In the genomic region with DNA sequence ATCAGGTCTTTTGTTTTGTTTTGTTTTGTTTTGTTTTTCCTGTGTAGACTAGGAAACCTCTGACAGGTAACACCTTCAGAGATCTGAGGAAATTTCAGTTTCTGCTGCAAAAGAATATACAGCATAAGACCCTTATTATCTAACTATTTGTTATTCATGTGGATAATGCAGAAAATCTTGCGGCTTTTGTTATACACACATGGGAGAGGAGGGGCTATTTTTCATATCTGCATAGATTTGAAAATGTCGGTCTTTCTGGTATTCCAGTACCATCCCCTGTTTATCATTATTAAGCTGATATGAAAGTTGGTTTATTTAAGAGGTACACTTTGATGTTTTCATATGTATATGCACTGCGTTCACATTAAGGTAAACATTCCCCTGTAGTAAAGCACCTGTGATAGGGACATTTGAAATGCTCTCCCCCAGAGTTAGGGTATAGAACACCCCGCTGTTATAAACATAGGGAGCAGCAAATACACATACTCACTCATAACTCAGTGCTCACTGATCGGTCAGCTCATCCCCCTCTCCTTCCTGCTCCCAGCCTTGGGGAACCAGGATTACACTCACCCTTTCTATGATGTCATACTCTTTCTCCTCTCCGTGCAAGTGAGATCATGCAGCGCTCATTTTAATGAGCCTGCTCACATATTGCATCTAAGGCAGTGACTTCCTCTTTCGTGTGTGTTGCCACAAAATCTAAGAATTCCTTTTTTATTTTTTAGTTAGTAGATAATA, we compare ENCODE assay signal across 20 mouse cellular contexts.
DNase-seq lines count a peak whose midpoint lies in the region; ATAC-seq and TF ChIP-seq lines count a peak whose summit lies in the region.
"Had no signal": no experiment of that assay in that cellular context is flagged by ENCODE, and none has a peak within 500 bp of the region (broad histone marks: within the 10 kb centered on the region; RNA-seq: fewer than 3 reads in every experiment).

No protein-coding gene starts in this region.

- H3K4me2 ChIP-seq in forebrain, embryonic 11.5 days (ENCODE audit: low read depth, low read length, severe bottlenecking), result no peak overlapping the region
- H3K4me2 ChIP-seq in forebrain, postnatal 0 days (ENCODE audit: low read depth), result no peak overlapping the region
- no peak overlapping the region for H3K4me2 ChIP-seq in hindbrain, embryonic 14.5 days (replicated peaks)
- H3K4me2 ChIP-seq in hindbrain, embryonic 12.5 days (replicated peaks), result no peak overlapping the region
- no peak overlapping the region for H3K4me2 ChIP-seq in midbrain, embryonic 16.5 days (ENCODE audit: low read length)
- H3K4me2 ChIP-seq: embryonic facial prominence, embryonic 12.5 days; heart, embryonic 13.5 days had no signal

- no peak overlapping the region for H3K27ac ChIP-seq in forebrain, embryonic 11.5 days (ENCODE audit: low read depth, low read length)
- H3K27ac ChIP-seq in forebrain, postnatal 0 days (ENCODE audit: low read depth, low read length), result no peak overlapping the region
- H3K27ac ChIP-seq in hindbrain, embryonic 14.5 days, result 0 out of 2 replicates have a peak overlapping the region, but pooled peaks have one; percentile 20
- H3K27ac ChIP-seq in hindbrain, embryonic 12.5 days, result no peak overlapping the region
- no peak overlapping the region for H3K27ac ChIP-seq in MEL (ENCODE audit: control insufficient read depth, low read depth, low read length)
- H3K27ac ChIP-seq in midbrain, embryonic 16.5 days (ENCODE audit: low read length), result no peak overlapping the region
- H3K27ac ChIP-seq: embryonic facial prominence, embryonic 12.5 days; heart, embryonic 13.5 days; hindbrain, postnatal 0 days had no signal

- no peak for TF ChIP-seq RAD21 in MEL (IDR thresholded peaks at IDR 0.05; ENCODE audit: low read depth, low read length)

- TF ChIP-seq POLR2A in MEL (IDR thresholded peaks at IDR 0.05; ENCODE audit: control insufficient read depth in 1 of 2, insufficient read depth in 1 of 2, low read depth in 1 of 2, low read length in 2 of 2, poor library complexity in 1 of 2), result no peak

- no peaks in the 10 kb centered on the region for H3K79me2 ChIP-seq in MEL (ENCODE audit: control insufficient read depth, insufficient read depth, low read length, poor library complexity)

- H3K4me1 ChIP-seq in forebrain, embryonic 11.5 days (replicated peaks; ENCODE audit: control insufficient read depth, insufficient read depth, low read length), result no peaks in the 10 kb centered on the region
- no peaks in the 10 kb centered on the region for H3K4me1 ChIP-seq in forebrain, postnatal 0 days (ENCODE audit: insufficient read depth)
- H3K4me1 ChIP-seq in hindbrain, embryonic 14.5 days (replicated peaks; ENCODE audit: control insufficient read depth, insufficient read depth, low read length), result no peaks in the 10 kb centered on the region
- no peaks in the 10 kb centered on the region for H3K4me1 ChIP-seq in hindbrain, embryonic 12.5 days
- H3K4me1 ChIP-seq in MEL (ENCODE audit: control insufficient read depth in 1 of 2, insufficient read depth in 2 of 2, low read length in 2 of 2), result no peaks in the 10 kb centered on the region
- H3K4me1 ChIP-seq in midbrain, embryonic 16.5 days (ENCODE audit: control insufficient read depth, insufficient read depth, low read length), result no peaks in the 10 kb centered on the region
- H3K4me1 ChIP-seq: embryonic facial prominence, embryonic 12.5 days; heart, embryonic 13.5 days had no signal

- ATAC-seq in forebrain, embryonic 11.5 days (replicated peaks; ENCODE audit: low FRiP score), result peak; percentile 36; the same call in 1 of the 2 replicates
- ATAC-seq in forebrain, postnatal 0 days, result no peak
- ATAC-seq in hindbrain, embryonic 14.5 days (ENCODE audit: low FRiP score), result no peak
- no peak for ATAC-seq in hindbrain, embryonic 12.5 days (ENCODE audit: low FRiP score)
- peak; percentile 59 for ATAC-seq in midbrain, embryonic 16.5 days
- ATAC-seq: CD4-positive, CD25-positive, alpha-beta regulatory T cell, adult 4 months; hindbrain, postnatal 0 days had no signal

- 91% methylated on average over 8 of the region's 8 CpGs for WGBS in forebrain, embryonic 11.5 days
- WGBS in forebrain, postnatal 0 days, result 69% methylated on average over 8 of the region's 8 CpGs
- WGBS in hindbrain, embryonic 14.5 days, result 84% methylated on average over 8 of the region's 8 CpGs
- WGBS in hindbrain, embryonic 12.5 days, result 91% methylated on average over 8 of the region's 8 CpGs
- 70% methylated on average over 8 of the region's 8 CpGs for WGBS in midbrain, embryonic 16.5 days

- no peak for DNase-seq in forebrain, embryonic 11.5 days (ENCODE audit: low spot score)
- DNase-seq in forebrain, postnatal 0 days, result no peak
- no peak for DNase-seq in hindbrain, embryonic 14.5 days (ENCODE audit: low spot score)
- DNase-seq in MEL (ENCODE audit: low read depth, low spot score), result peak; percentile 7
- DNase-seq in spleen, adult 18-20 months, result no peak
- DNase-seq: adrenal gland, postnatal 10 days; B cell, adult 2 months; cerebellum, adult 11-12 months; cerebellum, adult 9-10 months; cerebellum, postnatal 25 days; gastrocnemius, postnatal 36 days; heart, adult 11 months; heart, postnatal 36 days had no signal

- no peak overlapping the region for H3K9ac ChIP-seq in forebrain, embryonic 11.5 days (ENCODE audit: low read length)
- no peak overlapping the region for H3K9ac ChIP-seq in forebrain, postnatal 0 days
- no peak overlapping the region for H3K9ac ChIP-seq in hindbrain, embryonic 14.5 days
- H3K9ac ChIP-seq in hindbrain, embryonic 12.5 days, result no peak overlapping the region
- no peak overlapping the region for H3K9ac ChIP-seq in MEL (ENCODE audit: control insufficient read depth, low read depth, low read length, poor library complexity, severe bottlenecking)
- no peak overlapping the region for H3K9ac ChIP-seq in midbrain, embryonic 16.5 days (ENCODE audit: low read depth, low read length)
- H3K9ac ChIP-seq: embryonic facial prominence, embryonic 12.5 days; heart, embryonic 13.5 days had no signal

- no peaks in the 10 kb centered on the region; the same call in 1 of the 2 replicates for H3K36me3 ChIP-seq in forebrain, embryonic 11.5 days (ENCODE audit: control insufficient read depth, insufficient read depth, low read length)
- peaks cover 20% of the 10 kb centered on the region for H3K36me3 ChIP-seq in forebrain, postnatal 0 days (ENCODE audit: insufficient read depth)
- H3K36me3 ChIP-seq in hindbrain, embryonic 14.5 days (replicated peaks; ENCODE audit: control insufficient read depth, insufficient read depth), result peaks cover 21% of the 10 kb centered on the region
- H3K36me3 ChIP-seq in hindbrain, embryonic 12.5 days, result peaks cover 7% of the 10 kb centered on the region; the same call in 1 of the 2 replicates
- H3K36me3 ChIP-seq in MEL (ENCODE audit: control insufficient read depth in 1 of 2, insufficient read depth in 2 of 2, low read length in 2 of 2), result peaks cover 0 to 2% of the 10 kb centered on the region in 2 experiments; a peak in 1 of 4 replicates
- H3K36me3 ChIP-seq in midbrain, embryonic 16.5 days (ENCODE audit: control insufficient read depth, insufficient read depth, low read length), result peaks cover 10% of the 10 kb centered on the region
- H3K36me3 ChIP-seq: G1E had no signal

- H3K9me3 ChIP-seq in forebrain, embryonic 11.5 days (ENCODE audit: control insufficient read depth, low read length), result no peaks in the 10 kb centered on the region
- no peaks in the 10 kb centered on the region for H3K9me3 ChIP-seq in forebrain, postnatal 0 days (ENCODE audit: low read length)
- no peaks in the 10 kb centered on the region for H3K9me3 ChIP-seq in hindbrain, embryonic 14.5 days (ENCODE audit: control insufficient read depth, low read length)
- H3K9me3 ChIP-seq in hindbrain, embryonic 12.5 days (replicated peaks), result no peaks in the 10 kb centered on the region
- no peaks in the 10 kb centered on the region for H3K9me3 ChIP-seq in MEL (replicated peaks; ENCODE audit: insufficient read depth, low read length)
- H3K9me3 ChIP-seq in midbrain, embryonic 16.5 days (replicated peaks; ENCODE audit: control insufficient read depth, low read length, poor library complexity, severe bottlenecking), result no peaks in the 10 kb centered on the region
- H3K9me3 ChIP-seq: embryonic facial prominence, embryonic 12.5 days; G1E; heart, embryonic 13.5 days had no signal

- TF ChIP-seq EP300 in MEL (IDR thresholded peaks at IDR 0.05; ENCODE audit: low read depth in 1 of 2, low read length in 2 of 2), result no peak

- H3K27me3 ChIP-seq in forebrain, embryonic 11.5 days (ENCODE audit: control insufficient read depth, insufficient read depth, low read length), result no peaks in the 10 kb centered on the region
- no peaks in the 10 kb centered on the region for H3K27me3 ChIP-seq in forebrain, postnatal 0 days (ENCODE audit: insufficient read depth, low read length)
- no peaks in the 10 kb centered on the region for H3K27me3 ChIP-seq in hindbrain, embryonic 14.5 days (ENCODE audit: control insufficient read depth, insufficient read depth, low read length)
- H3K27me3 ChIP-seq in hindbrain, embryonic 12.5 days, result no peaks in the 10 kb centered on the region
- H3K27me3 ChIP-seq in MEL (ENCODE audit: control insufficient read depth in 1 of 2, insufficient read depth in 2 of 2, low read length in 2 of 2), result no peaks in the 10 kb centered on the region
- no peaks in the 10 kb centered on the region for H3K27me3 ChIP-seq in midbrain, embryonic 16.5 days (ENCODE audit: control insufficient read depth, insufficient read depth, low read depth, low read length)
- H3K27me3 ChIP-seq: embryonic facial prominence, embryonic 12.5 days; heart, embryonic 13.5 days had no signal

- H3K4me3 ChIP-seq in forebrain, embryonic 11.5 days (ENCODE audit: low read depth, low read length), result no peak overlapping the region
- H3K4me3 ChIP-seq in forebrain, postnatal 0 days (ENCODE audit: low read depth, low read length), result no peak overlapping the region
- no peak overlapping the region for H3K4me3 ChIP-seq in hindbrain, embryonic 14.5 days (replicated peaks; ENCODE audit: low read length)
- H3K4me3 ChIP-seq in hindbrain, embryonic 12.5 days, result no peak overlapping the region
- H3K4me3 ChIP-seq in MEL (ENCODE audit: control insufficient read depth in 1 of 2, insufficient read depth in 1 of 2, low read depth in 2 of 2, low read length in 2 of 2), result no peak overlapping the region
- no peak overlapping the region for H3K4me3 ChIP-seq in midbrain, embryonic 16.5 days (ENCODE audit: low read depth, low read length)
- H3K4me3 ChIP-seq: embryonic facial prominence, embryonic 12.5 days; heart, embryonic 13.5 days had no signal

- TF ChIP-seq CTCF in forebrain, postnatal 0 days (IDR thresholded peaks at IDR 0.05; ENCODE audit: low read depth), result no peak
- no peak for TF ChIP-seq CTCF in MEL (IDR thresholded peaks at IDR 0.05 in 2 of 3, conservative IDR thresholded peaks at IDR 0.05 in 1 of 3; ENCODE audit: control insufficient read depth in 1 of 3, insufficient read depth in 1 of 3, low read depth in 2 of 3, low read length in 3 of 3, poor library complexity in 1 of 3, severe bottlenecking in 1 of 3)

TF ChIP-seq in MEL, 35 proteins besides CTCF, POLR2A, EP300 and RAD21 (continues in another document):
- TF ChIP-seq HCFC1 (IDR thresholded peaks at IDR 0.05; ENCODE audit: low read depth, low read length) (no peak), POLR2AphosphoS2 (IDR thresholded peaks at IDR 0.05; ENCODE audit: low read length) (no peak), KAT2A (conservative IDR thresholded peaks at IDR 0.05; ENCODE audit: low read depth, low read length) (no peak), JUND (IDR thresholded peaks at IDR 0.05; ENCODE audit: low read depth, low read length) (no peak)

Comparison
In these comparisons a context has a peak if more than half of its experiments do, and no peak if none do; other contexts are left out.
1. ATAC-seq: peak in forebrain, embryonic 11.5 days (single experiment) and midbrain, embryonic 16.5 days (single experiment); none in forebrain, postnatal 0 days (single experiment), hindbrain, embryonic 14.5 days (single experiment) and hindbrain, embryonic 12.5 days (single experiment).